Comparison of ENCODE assay signal across 9 mouse cellular contexts in the genomic region with DNA sequence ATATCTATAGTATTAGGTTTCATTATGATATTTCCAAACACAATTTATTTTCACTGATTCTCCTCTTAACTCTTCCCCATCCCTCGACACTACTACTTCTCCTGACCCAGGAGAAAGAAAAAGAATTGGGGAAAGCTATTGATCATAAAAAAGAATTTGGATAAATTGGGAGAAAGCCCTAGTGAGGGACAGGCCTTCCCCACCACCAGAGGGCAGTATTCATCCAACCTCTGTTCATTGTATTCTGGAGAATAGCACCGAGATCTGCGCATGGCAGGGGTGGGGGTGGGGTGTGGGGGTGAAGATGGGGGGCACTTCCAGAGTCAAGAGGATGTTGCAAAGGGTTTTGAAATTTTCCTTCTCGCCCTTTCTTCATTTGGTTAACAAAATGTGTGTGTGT. TPM values are rescaled to one million over a fixed set of nuclear protein-coding genes. Genes with fewer than 3 reads are reported as not detected.
DNase-seq lines count a peak whose midpoint lies in the region; ATAC-seq and TF ChIP-seq lines count a peak whose summit lies in the region.
"Had no signal": no experiment of that assay in that cellular context is flagged by ENCODE, and none has a peak within 500 bp of the region (broad histone marks: within the 10 kb centered on the region; RNA-seq: fewer than 3 reads in every experiment).

No protein-coding gene starts in this region.

- no peak overlapping the region for H3K9ac ChIP-seq in limb, embryonic 11.5 days (ENCODE audit: low read length)
- H3K9ac ChIP-seq: heart, embryonic 15.5 days had no signal

- WGBS in limb, embryonic 11.5 days, result 49% methylated on average over 4 of the region's 4 CpGs
- 62% methylated on average over 4 of the region's 4 CpGs for WGBS in limb, embryonic 10.5 days

- in situ Hi-C loops in Patski (cut with MboI; ENCODE audit: low pct_unique_long_range_greater_than_20kb), result loop anchor here (25.0 kb wide), 1 partner anchor 1213 kb away; a partner anchor contains a TSS

- no peaks in the 10 kb centered on the region for H3K36me3 ChIP-seq in limb, embryonic 11.5 days (ENCODE audit: control insufficient read depth, insufficient read depth, low read length)
- no peaks in the 10 kb centered on the region for H3K36me3 ChIP-seq in limb, embryonic 10.5 days
- H3K36me3 ChIP-seq: heart, embryonic 15.5 days had no signal

- CTCF ChIA-PET in Patski (lab: Charles Lee), result interaction anchor here (0.7 to 1.9 kb wide), 4 partner anchors 15 to 1757 kb away, joined by 3 to 5 read pairs (median 3); no protein-coding TSS in a partner anchor

- no peaks in the 10 kb centered on the region for H3K4me1 ChIP-seq in limb, embryonic 11.5 days (ENCODE audit: control insufficient read depth, insufficient read depth, low read length)
- H3K4me1 ChIP-seq in limb, embryonic 10.5 days, result no peaks in the 10 kb centered on the region
- H3K4me1 ChIP-seq: heart, embryonic 15.5 days had no signal

- no peaks in the 10 kb centered on the region for H3K27me3 ChIP-seq in limb, embryonic 11.5 days (ENCODE audit: control insufficient read depth, insufficient read depth, low read length)
- no peaks in the 10 kb centered on the region for H3K27me3 ChIP-seq in limb, embryonic 10.5 days (ENCODE audit: low read depth, poor library complexity, severe bottlenecking)
- H3K27me3 ChIP-seq in Patski, result no peaks in the 10 kb centered on the region
- H3K27me3 ChIP-seq: heart, embryonic 15.5 days had no signal

- DNase-seq in cerebellum, postnatal 14 days, result peak; percentile 24 to 26
- DNase-seq in cerebellum, adult 11-12 months, result no peak
- peak; percentile 29 for DNase-seq in limb, embryonic 11.5 days (ENCODE audit: low spot score)
- no peak for DNase-seq in limb, embryonic 10.5 days (ENCODE audit: low spot score)
- DNase-seq in Patski (ENCODE audit: low read depth, low spot score), result no peak
- peak; percentile 23 for DNase-seq in induced T-regulatory cell, adult 2 months (ENCODE audit: low read depth)
- peak; percentile 21 for DNase-seq in thymus, postnatal 4 days
- no peak for DNase-seq in urinary bladder, adult 2 months (ENCODE audit: low spot score)

- no peak overlapping the region for H3K4me2 ChIP-seq in limb, embryonic 11.5 days (ENCODE audit: low read depth, severe bottlenecking)
- H3K4me2 ChIP-seq: heart, embryonic 15.5 days had no signal

- POLR2A ChIA-PET in Patski (lab: Charles Lee), result no interaction called here

- no peaks in the 10 kb centered on the region for H3K9me3 ChIP-seq in limb, embryonic 11.5 days (ENCODE audit: control insufficient read depth, low read length)
- H3K9me3 ChIP-seq in limb, embryonic 10.5 days (replicated peaks), result no peaks in the 10 kb centered on the region
- H3K9me3 ChIP-seq: heart, embryonic 15.5 days had no signal

- ATAC-seq in limb, embryonic 11.5 days (ENCODE audit: insufficient number of reproducible peaks, low FRiP score, low TSS enrichment, low read depth), result no peak
- ATAC-seq in Patski, result no peak

- TF ChIP-seq CTCF in Patski (IDR thresholded peaks at IDR 0.05), result peak; percentile 59

- H3K27ac ChIP-seq in limb, embryonic 11.5 days (replicated peaks; ENCODE audit: low read depth, low read length), result no peak overlapping the region
- no peak overlapping the region for H3K27ac ChIP-seq in limb, embryonic 10.5 days
- H3K27ac ChIP-seq: heart, embryonic 15.5 days had no signal

- H3K4me3 ChIP-seq in limb, embryonic 11.5 days (ENCODE audit: low read depth, low read length), result no peak overlapping the region
- H3K4me3 ChIP-seq in limb, embryonic 10.5 days, result no peak overlapping the region
- H3K4me3 ChIP-seq: heart, embryonic 15.5 days had no signal

RNA-seq across cellular contexts. Expression of a gene that starts 44.9 kb away (rescaled TPM):
- 6.5 and 7.1 TPM in 2 replicates for polyA plus RNA-seq in limb, embryonic 11.5 days (2014; fragmentation: Nextera tagmentation; extraction: Ambion mirVana)
- 4.1 and 4.8 TPM in 2 replicates for polyA plus RNA-seq in limb, embryonic 10.5 days (2016; fragmentation: Nextera tagmentation; extraction: Ambion mirVana)
- 60.7 TPM for polyA plus RNA-seq in Patski (2021)
- polyA plus RNA-seq in urinary bladder, adult 2 months (2012; rRNA removed), result 27.9 and 30.2 TPM in 2 replicates

RNA-seq across cellular contexts. Expression of a gene that starts 45.0 kb away (rescaled TPM):
- 0.80 and 1.5 TPM in 2 replicates for polyA plus RNA-seq in limb, embryonic 11.5 days (2014; fragmentation: Nextera tagmentation; extraction: Ambion mirVana)
- 0.54 and 1.0 TPM in 2 replicates for polyA plus RNA-seq in limb, embryonic 10.5 days (2016; fragmentation: Nextera tagmentation; extraction: Ambion mirVana)
- polyA plus RNA-seq in Patski (2021), result 3.2 TPM
- polyA plus RNA-seq in urinary bladder, adult 2 months (2012; rRNA removed), result 3.9 and 5.1 TPM in 2 replicates

Comparison
In these comparisons a context has a peak if more than half of its experiments do, and no peak if none do; other contexts are left out.
1. DNase-seq: peak in cerebellum, postnatal 14 days (2 of 2), limb, embryonic 11.5 days (single experiment), induced T-regulatory cell, adult 2 months (single experiment) and thymus, postnatal 4 days (single experiment); none in cerebellum, adult 11-12 months (single experiment), limb, embryonic 10.5 days (single experiment), Patski (single experiment) and urinary bladder, adult 2 months (single experiment).